Mouse (Mus musculus) ES-E14 (cell line): ENCODE data around the gene Rnf135.

ENCODE experiments used
- CHD2 ChIP-seq: IDR thresholded peaks from 2 replicates; pipeline ENCODE4 v1.6.1; 2014; ENCODE audit warnings: mild to moderate bottlenecking, low read depth, low read length, inconsistent platforms
- HCFC1 ChIP-seq: IDR thresholded peaks from 2 replicates; pipeline ENCODE4 v1.6.1; 2012; ENCODE audit warnings: low read length, inconsistent platforms, borderline replicate concordance; ENCODE audit not compliant: insufficient read depth

DNA sequence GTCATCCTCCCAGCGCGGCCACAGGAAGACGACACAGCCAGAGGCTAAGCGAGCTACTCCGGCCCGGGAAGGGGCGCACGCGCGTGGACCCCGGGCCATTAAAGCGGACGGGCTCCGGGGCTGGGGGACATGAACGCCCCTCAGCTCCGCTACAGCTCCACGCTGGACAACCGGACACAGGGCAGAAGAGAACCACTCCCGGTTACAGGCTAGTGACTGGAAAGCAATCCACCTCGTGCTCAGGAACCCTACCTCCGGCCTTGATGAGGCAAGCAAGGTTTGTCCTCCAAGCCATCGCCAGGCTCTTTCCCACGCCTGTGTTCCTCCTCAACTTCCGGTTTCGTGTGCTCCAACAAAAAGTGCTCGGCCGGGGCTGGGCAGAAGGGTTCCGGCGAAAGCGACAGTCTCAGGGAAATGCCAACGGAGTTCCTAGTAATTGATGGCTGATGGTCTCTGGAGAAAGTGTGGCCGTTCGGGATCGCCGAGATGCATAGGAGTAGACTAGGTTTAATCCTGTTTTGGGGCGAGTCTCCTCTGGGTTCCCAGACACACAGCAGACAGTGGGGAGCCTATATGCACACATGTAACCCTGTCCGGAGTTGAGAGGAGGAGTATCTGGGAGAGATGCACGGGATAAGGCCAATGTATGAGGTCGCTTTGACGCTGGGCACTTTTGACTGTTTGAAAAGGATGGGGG lies 41.7 kb upstream of the Rnf135 start, which contains the start of gene Tefm:
- no peak for TF ChIP-seq CHD2
- TF ChIP-seq HCFC1: peak; percentile 82
